Mouse (Mus musculus) lung, embryonic 16.5 days (tissue): Measurements from ENCODE around the gene 2010111I01Rik. TPM values are rescaled to one million over a fixed set of nuclear protein-coding genes. Genes with fewer than 3 reads are reported as not detected.

ENCODE experiments used
- ATAC-seq: fragments of 200-750 bp; cut with Nextera tagmentation; 2 replicates; pipeline ENCODE4 v1.8.0; 2017; ENCODE audit warnings: low read depth, mild to moderate bottlenecking, moderate library complexity
- H3K27ac ChIP-seq: fragments of 300-500 bp; sonication (generic); 2 replicates; pipeline ENCODE4 v1.5.1; 2014; ENCODE audit warnings: mild to moderate bottlenecking, control low read depth, low read length
- H3K27me3 ChIP-seq: fragments of 300-500 bp; sonication (generic); 2 replicates; pipeline ENCODE4 v1.6.1; 2014; ENCODE audit warnings: low read depth, low read length, mixed read lengths; ENCODE audit not compliant: control insufficient read depth, insufficient read depth
- H3K36me3 ChIP-seq: fragments of 300-500 bp; sonication (generic); 2 replicates; pipeline ENCODE4 v1.6.1; 2014; ENCODE audit warnings: low read length; ENCODE audit not compliant: control insufficient read depth, insufficient read depth
- H3K4me1 ChIP-seq: fragments of 300-500 bp; sonication (generic); replicated peaks from 2 replicates; pipeline ENCODE4 v1.6.1; 2014; ENCODE audit warnings: low read length, mixed read lengths; ENCODE audit not compliant: control insufficient read depth, insufficient read depth
- H3K4me2 ChIP-seq: fragments of 300-500 bp; sonication (generic); 2 replicates; pipeline ENCODE4 v1.6.1; 2014; ENCODE audit warnings: low read depth, low read length, control low read depth
- H3K4me3 ChIP-seq: fragments of 300-500 bp; sonication (generic); 2 replicates; pipeline ENCODE4 v1.5.1; 2014; ENCODE audit warnings: mild to moderate bottlenecking, low read length, control low read depth
- H3K9ac ChIP-seq: fragments of 300-500 bp; sonication (generic); 2 replicates; pipeline ENCODE4 v1.6.1; 2014; ENCODE audit warnings: low read length, control low read depth
- H3K9me3 ChIP-seq: fragments of 300-500 bp; sonication (generic); 2 replicates; pipeline ENCODE4 v1.6.1; 2016; ENCODE audit warnings: low read length; ENCODE audit not compliant: control insufficient read depth
- WGBS: fragments of 180-500 bp; shearing (Covaris S2); extraction: QIAGEN DNeasy Blood & Tissue Kit; methylation state at CpG from one replicate; pipeline ENCODE4 v1.1.7; 2014; 5-methylcytosine and 5-hydroxymethylcytosine counted together
- polyA plus RNA-seq: library from polyadenylated mRNA; unstranded; fragments of >200 nt; fragmentation: Nextera tagmentation; extraction: Ambion mirVana; gene quantifications from 2 replicates; pipeline ENCODE4 v1.2.1, GENCODE M21; 2015

Gene 2010111I01Rik
- polyA plus RNA-seq, 1 experiment from 2014 or later, result 129 TPM

DNA sequence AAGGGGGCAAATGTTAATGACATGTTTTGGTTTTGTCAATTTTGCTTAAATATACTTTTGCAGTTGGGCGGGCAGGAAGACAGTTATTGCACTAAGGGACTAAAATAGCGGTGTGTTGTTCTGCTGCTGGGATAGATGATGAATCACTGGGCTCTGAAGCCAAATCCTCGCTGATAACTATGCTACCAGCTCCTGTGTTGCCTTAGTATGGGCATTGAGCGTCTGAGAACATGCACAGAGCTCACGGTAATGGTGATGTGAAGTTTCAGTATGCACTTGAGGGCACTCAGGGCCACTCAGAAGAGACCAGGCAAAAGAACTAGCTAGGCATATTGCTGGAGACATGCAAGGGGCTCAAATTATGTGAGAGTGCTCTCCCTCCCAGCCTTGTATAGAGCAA lies 276.1 kb downstream of the 2010111I01Rik start:
- peak overlapping the region; percentile 98 for H3K27ac ChIP-seq
- no peaks in the 10 kb centered on the region for H3K36me3 ChIP-seq
- H3K4me3 ChIP-seq, result peak overlapping the region; percentile 92
- H3K9me3 ChIP-seq, result no peaks in the 10 kb centered on the region
- 2% methylated on average over 5 of the region's 5 CpGs for WGBS
- peak overlapping the region; percentile 99 for H3K9ac ChIP-seq
- peak; percentile 44; the same call in 1 of the 2 replicates for ATAC-seq
- H3K27me3 ChIP-seq, result no peaks in the 10 kb centered on the region
- H3K4me2 ChIP-seq, result peak overlapping the region; percentile 80
- H3K4me1 ChIP-seq, result peaks cover 43% of the 10 kb centered on the region

DNA sequence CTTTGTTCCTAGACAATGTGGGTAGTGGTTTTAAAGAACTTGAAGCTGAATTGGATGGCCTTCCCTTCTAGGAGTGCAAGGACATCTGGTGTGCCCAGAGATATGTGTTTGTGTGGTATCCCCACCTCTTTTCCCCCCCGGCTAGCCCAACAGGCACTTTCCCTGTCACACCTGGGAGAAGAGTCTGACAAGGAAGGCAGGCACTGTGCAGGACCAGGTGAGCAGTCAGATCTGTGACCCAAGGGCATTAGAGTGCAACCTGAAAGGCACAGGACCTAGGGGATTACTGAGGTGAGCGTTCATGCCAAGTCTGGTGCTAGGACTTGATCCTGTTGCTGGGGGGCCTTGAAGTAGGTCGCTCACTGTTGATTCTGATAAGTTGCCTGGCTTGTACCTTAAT lies 277.0 kb downstream of the 2010111I01Rik start:
- Histone ChIP-seq H3K4me2 (peak overlapping the region; percentile 80), H3K27me3 (no peaks in the 10 kb centered on the region), H3K4me3 (peak overlapping the region; percentile 92), H3K9me3 (no peaks in the 10 kb centered on the region), H3K4me1 (peaks cover 47% of the 10 kb centered on the region), H3K36me3 (no peaks in the 10 kb centered on the region), H3K9ac (peak overlapping the region; percentile 99), H3K27ac (peak overlapping the region; percentile 98)
- no peak for ATAC-seq
- WGBS, result 34% methylated on average over 3 of the region's 3 CpGs

DNA sequence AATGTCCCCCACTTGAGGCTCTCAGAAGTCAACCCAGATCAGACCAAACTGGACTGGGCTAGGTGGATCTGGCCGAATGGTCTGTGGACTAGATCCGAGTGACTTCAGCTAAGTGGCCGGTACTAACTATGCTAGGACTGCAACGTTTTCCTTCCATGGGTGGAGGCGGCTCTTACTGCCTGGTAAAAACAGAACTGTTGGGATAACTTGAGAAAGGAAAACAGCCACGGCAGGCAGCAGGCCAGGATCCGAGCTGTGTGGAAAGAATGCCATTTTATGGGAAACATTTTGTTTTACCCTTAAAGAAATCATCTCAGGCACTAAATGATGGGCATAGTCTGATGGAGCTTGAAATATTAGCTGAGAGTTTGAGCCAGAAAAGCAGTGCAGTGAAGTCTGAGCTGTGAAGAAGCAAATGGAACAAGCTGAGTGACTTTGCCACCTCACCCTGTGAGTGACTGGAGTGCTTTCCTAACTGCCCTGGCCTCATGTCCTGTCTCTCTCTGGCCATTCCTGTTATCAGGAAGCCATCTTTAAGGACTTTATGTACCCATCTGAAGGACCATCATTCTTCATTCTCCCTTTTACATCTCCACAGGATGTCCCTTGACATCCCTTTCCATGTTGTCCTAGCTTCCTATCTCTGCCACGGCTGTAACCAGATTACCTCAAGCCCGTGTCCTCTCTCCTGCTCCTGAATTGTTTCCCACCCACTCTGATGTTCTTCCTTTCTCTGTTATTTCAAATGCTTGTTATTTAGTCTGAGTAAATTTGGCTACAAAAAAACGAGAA lies 277.9 kb downstream of the 2010111I01Rik start:
- no peak for ATAC-seq

GRCm38 (mm10) chr13:63243586-63243985 lies 278.9 kb downstream of the 2010111I01Rik start:
- Histone ChIP-seq H3K4me3 (peak overlapping the region; percentile 34), H3K4me1 (peaks cover 50% of the 10 kb centered on the region), H3K27me3 (no peaks in the 10 kb centered on the region), H3K9ac (peak overlapping the region; percentile 54), H3K36me3 (no peaks in the 10 kb centered on the region), H3K27ac (peak overlapping the region; percentile 65), H3K4me2 (peak overlapping the region; percentile 50), H3K9me3 (no peaks in the 10 kb centered on the region)
- no peak for ATAC-seq
- 53% methylated on average over 5 of the region's 5 CpGs for WGBS

More for the DNA sequence above, 277.9 kb downstream of the 2010111I01Rik start:
- Histone ChIP-seq H3K9ac (peak overlapping the region; percentile 99), H3K27me3 (no peaks in the 10 kb centered on the region), H3K27ac (peak overlapping the region; percentile 98), H3K36me3 (no peaks in the 10 kb centered on the region), H3K4me1 (peaks cover 53% of the 10 kb centered on the region), H3K4me3 (peak overlapping the region; percentile 92), H3K4me2 (peak overlapping the region; percentile 80), H3K9me3 (no peaks in the 10 kb centered on the region)
- 28% methylated on average over 10 of the region's 10 CpGs for WGBS

GRCm38 (mm10) chr13:63244425-63244824 lies 279.7 kb downstream of the 2010111I01Rik start:
- H3K4me2 ChIP-seq, result peak overlapping the region; percentile 50
- no peak for ATAC-seq
- 56% methylated on average over 3 of the region's 3 CpGs for WGBS
- H3K9ac ChIP-seq, result peak overlapping the region; percentile 29
- H3K36me3 ChIP-seq, result no peaks in the 10 kb centered on the region
- peak overlapping the region; percentile 34 for H3K27ac ChIP-seq
- peak overlapping the region; percentile 17 for H3K4me3 ChIP-seq
- H3K27me3 ChIP-seq, result no peaks in the 10 kb centered on the region
- no peaks in the 10 kb centered on the region for H3K9me3 ChIP-seq
- H3K4me1 ChIP-seq, result peaks cover 52% of the 10 kb centered on the region

- peak; percentile 37; the same call in 1 of the 2 replicates for ATAC-seq
- H3K4me2 ChIP-seq, result peak overlapping the region; percentile 40
- peak overlapping the region; percentile 73 for H3K27ac ChIP-seq
- no peaks in the 10 kb centered on the region for H3K9me3 ChIP-seq
- 25% methylated on average over 9 of the region's 9 CpGs for WGBS
- H3K9ac ChIP-seq, result peak overlapping the region; percentile 49; the same call in 1 of the 2 replicates
- peaks cover 59% of the 10 kb centered on the region for H3K4me1 ChIP-seq
- H3K4me3 ChIP-seq, result peak overlapping the region; percentile 18; the same call in 1 of the 2 replicates
- H3K36me3 ChIP-seq, result no peaks in the 10 kb centered on the region
- no peaks in the 10 kb centered on the region for H3K27me3 ChIP-seq
Measured at GRCm38 (mm10) chr13:63245218-63245617, 280.5 kb downstream of the 2010111I01Rik start.

GRCm38 (mm10) chr13:63245812-63246211 lies 281.1 kb downstream of the 2010111I01Rik start:
- no peaks in the 10 kb centered on the region for H3K36me3 ChIP-seq
- H3K4me1 ChIP-seq, result peaks cover 65% of the 10 kb centered on the region
- peak overlapping the region; percentile 54 for H3K4me2 ChIP-seq
- H3K9me3 ChIP-seq, result no peaks in the 10 kb centered on the region
- H3K27me3 ChIP-seq, result no peaks in the 10 kb centered on the region
- H3K9ac ChIP-seq, result no peak overlapping the region
- no peak overlapping the region for H3K4me3 ChIP-seq
- WGBS, result 36% methylated on average over 4 of the region's 4 CpGs
- ATAC-seq, result no peak
- peak overlapping the region; percentile 12 for H3K27ac ChIP-seq

GRCm38 (mm10) chr13:63246332-63246940 lies 281.7 kb downstream of the 2010111I01Rik start:
- Histone ChIP-seq H3K9me3 (no peaks in the 10 kb centered on the region), H3K36me3 (no peaks in the 10 kb centered on the region), H3K4me3 (peak overlapping the region; percentile 1; the same call in 1 of the 2 replicates), H3K27ac (peak overlapping the region; percentile 64), H3K4me1 (peaks cover 70% of the 10 kb centered on the region), H3K9ac (peak overlapping the region; percentile 17), H3K4me2 (peak overlapping the region; percentile 54), H3K27me3 (no peaks in the 10 kb centered on the region)
- ATAC-seq, result no peak
- 32% methylated on average over 12 of the region's 12 CpGs for WGBS

DNA sequence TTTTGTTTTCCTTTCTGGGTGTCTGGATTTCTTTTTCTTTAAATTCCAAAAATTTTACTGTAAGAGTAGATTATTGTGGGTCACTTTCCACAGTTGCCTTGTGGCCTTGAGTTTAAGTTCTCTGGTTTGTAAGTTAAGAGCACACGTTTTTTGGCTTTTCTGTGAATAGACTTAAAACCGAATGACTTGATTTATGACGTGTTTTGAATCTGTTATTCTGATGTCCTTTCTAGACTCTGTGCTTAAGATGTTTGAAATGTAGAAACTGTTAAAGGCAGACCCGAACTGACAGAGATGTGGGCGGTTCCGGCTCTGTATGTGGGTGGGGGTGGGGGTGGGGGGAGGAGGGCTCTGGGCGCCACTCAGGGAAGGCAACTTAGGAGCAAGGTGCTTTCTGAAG lies 282.3 kb downstream of the 2010111I01Rik start:
- H3K9ac ChIP-seq, result no peak overlapping the region; the same call in 1 of the 2 replicates
- H3K4me1 ChIP-seq, result peaks cover 71% of the 10 kb centered on the region

More for the DNA sequence above, 282.3 kb downstream of the 2010111I01Rik start:
- no peak for ATAC-seq
- H3K36me3 ChIP-seq, result no peaks in the 10 kb centered on the region
- peak overlapping the region; percentile 54 for H3K4me2 ChIP-seq
- 31% methylated on average over 7 of the region's 7 CpGs for WGBS
- no peak overlapping the region for H3K27ac ChIP-seq
- H3K9me3 ChIP-seq, result no peaks in the 10 kb centered on the region
- no peak overlapping the region for H3K4me3 ChIP-seq
- H3K27me3 ChIP-seq, result no peaks in the 10 kb centered on the region
